Mouse (Mus musculus) c-Kit-positive CD71-negative TER-119-negative erythroid progenitor cells, embryonic 14.5 days (primary cell): ENCODE data around the gene Sema3d.

Source experiments
- DNase-seq: peaks from one replicate; pipeline ENCODE4 v3.0.0-alpha.2; 2013; ENCODE audit warnings: low read depth

Gene Sema3d

DNA sequence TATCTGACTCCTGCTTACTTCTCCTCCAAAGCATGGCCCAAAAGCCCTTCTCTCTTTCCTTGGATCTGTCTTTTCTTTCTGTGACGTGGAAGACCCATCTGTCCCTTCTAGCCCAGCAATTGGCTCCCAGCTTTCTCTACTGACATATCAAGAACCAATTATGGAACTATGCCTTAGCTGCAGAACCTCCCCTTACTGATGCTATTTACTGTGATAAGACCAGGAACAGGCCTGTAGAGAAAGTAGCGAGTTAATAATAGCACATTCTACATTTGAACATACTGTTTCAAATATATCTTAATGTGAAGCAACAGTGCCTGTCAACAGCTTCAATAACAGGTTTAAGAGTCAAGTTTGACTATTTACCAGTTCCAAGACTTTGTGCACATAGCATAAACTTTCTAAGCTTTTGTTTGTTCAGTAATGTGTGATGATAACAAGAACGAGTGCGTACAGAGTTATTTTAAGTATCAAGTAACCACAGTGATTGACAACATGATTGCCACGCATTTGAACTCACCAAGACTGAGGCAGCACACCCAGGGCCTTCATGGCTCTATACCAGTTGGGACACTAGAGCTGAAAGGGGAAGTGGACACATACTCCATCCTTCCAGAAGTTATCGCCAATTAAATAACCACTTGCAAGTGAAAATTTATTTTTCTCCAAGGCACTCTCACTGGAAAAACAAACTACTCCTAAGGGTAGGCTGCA, 116.8 kb downstream of the Sema3d start:
- no peak for DNase-seq

DNA sequence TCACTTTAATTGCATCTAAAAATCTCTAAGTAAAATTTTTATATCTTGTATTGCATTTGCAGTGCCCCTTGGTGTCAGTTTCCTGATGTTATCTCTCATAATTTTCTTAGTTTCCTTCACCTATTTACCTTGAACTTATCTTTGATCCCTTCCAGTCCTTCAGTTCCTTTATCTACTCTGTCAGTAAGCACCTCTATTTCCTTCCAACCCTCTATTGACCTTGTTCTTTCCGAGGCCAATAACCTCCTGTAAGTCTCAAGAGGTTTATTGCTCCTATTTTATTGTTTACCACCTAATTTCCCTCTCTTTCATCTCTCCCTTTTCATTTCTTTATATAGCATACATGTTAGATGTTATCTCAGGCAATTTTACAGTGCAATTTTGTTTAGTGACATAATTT, 129.3 kb downstream of the Sema3d start:
- no peak for DNase-seq

DNA sequence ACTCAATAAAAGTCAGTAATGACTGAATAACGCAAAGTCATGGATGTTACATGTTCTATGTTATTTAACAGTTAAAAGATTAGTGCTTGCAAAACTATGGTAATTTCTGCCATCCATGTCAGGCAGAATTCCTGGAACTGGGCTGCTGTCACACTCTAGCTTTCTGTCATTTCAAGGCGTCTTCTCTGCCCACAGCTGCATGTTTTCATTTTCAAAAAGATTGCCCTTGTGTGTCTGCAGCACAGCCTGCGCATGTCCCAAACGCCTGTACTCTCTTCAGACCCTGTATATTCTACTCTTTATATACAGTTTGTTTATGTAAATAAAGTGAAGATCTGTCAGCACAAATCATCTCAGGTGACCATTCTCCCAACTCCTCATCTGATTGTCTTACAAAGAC, 132.1 kb downstream of the Sema3d start:
- no peak for DNase-seq

DNA sequence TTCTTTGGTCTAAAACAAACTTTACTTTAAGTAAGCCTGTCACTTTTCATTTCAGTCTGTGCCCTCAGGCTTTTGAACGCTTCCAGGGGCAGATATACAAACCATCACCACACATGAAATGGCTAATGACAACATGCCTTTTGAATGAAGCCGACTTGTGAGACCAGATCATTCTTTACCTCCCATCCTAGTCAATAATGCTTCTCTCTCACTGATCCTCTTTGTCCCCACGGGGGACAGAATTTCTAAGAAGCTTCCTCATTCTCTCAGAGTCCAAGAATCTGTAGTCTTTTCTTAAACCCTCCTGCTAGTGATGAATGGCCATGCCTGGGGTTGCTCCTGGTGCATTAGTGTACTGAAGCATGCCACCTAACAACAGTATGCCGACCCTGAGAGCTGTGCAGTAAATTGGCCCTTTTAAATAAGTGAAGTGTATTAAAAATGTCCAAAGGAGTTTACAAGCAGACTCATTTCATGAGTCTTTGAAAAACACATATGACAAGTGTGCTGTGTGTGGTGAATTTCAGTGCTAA, 142.1 kb downstream of the Sema3d start:
- no peak for DNase-seq

DNA sequence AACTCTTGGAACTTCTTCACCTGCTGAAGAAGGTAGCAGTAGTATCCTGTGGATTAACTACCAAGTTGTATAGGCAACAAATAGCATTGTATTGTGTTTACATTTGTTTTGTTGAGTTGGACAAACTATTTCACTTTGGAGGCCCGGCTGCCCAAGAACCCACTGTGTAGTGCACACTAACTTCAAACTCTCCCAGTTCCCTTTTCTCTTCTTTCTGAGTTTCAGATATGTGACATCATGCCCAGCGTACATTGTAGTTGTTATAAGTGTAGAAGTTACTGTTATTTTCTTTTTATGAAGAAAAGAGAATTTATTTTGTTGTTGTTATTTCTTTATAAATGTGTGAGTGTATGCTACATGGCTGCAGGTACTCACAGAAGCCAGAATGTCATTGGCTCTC, 145.4 kb downstream of the Sema3d start:
- DNase-seq: no peak

DNA sequence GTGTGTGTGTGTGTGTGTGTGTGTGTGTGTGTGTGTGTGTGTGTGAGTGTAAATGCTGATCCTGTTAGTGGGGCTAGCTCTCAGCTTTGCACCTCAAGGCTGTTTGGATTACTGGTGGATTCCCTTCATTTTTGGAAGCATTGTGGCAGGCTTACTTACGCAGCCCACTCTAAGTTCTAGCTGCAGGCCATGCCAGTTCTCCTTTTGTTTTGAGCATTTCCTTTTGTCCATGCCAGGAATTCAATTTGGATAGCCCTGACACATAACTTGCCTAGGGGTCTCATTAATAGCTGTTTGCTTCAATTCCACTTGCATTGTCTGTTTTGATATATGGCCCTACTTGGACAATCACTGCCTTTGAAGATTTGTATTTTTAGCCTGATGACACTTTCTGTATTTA, 146.6 kb downstream of the Sema3d start:
- DNase-seq: no peak

DNA sequence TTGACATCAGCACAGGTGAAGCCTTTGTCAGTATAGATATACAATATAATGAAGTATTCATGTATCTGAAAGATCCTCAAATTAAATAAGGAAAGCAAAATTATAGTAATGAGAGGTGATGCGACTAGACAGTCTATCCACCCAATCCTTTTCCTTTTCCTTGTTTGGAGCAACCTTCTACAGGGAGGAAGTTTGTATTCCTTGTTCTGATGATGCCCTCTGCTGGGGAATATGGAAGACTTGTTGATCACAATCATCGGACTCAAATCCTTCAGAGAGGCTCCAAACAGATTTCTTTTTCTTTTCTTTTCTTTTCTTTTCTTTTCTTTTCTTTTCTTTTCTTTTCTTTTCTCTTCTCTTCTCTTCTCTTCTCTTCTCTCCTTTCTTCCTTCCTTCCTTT, 158.1 kb downstream of the Sema3d start:
- DNase-seq: no peak

DNA sequence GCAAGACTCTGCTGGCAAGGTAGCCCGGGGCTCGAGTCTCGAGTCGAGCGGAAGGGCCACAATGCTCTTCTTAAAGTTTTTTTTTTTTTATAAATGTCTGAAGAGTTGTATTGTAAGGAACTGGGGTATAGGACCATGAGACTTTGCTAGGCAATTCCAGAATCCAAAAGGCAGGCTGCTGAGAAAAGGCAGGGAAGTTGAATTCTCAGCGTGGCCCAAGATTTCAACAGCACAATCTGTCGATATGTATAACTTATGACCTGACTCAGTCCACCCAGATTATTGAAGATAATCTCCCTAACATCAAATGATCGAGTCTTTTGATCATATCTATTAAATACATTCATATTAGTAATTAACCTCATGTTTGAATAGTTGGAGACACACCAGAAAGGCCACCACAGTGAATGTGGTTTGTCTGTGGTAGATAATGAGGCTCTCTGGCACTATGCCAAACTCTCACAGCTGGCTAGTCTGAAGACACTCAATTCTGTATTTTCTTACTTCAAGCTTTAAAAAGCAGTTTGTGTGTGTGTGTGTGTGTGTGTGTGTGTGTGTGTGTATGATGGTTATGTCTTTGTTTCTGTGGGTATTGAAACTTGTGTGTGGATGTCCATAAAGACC, 166.0 kb downstream of the Sema3d start:
- DNase-seq: no peak

DNA sequence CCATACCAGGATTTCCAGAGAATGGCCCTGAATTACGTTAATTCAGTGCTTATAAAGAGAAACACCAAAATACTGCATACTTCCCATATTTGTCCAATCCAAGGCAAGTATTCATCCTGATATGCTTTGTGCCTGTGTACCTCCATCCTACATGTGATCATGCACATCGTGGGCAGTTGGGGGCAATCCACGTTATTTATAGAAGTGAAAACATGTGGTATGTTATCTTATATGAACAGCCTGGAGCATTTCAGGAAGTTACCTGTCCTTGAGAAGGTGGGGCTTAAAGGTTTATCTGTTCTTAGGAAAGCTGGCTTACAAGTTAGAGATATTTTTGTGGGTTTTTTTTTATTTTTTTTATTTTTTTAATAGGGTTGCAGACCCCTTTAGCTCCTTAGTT, 172.2 kb downstream of the Sema3d start:
- DNase-seq: no peak

DNA sequence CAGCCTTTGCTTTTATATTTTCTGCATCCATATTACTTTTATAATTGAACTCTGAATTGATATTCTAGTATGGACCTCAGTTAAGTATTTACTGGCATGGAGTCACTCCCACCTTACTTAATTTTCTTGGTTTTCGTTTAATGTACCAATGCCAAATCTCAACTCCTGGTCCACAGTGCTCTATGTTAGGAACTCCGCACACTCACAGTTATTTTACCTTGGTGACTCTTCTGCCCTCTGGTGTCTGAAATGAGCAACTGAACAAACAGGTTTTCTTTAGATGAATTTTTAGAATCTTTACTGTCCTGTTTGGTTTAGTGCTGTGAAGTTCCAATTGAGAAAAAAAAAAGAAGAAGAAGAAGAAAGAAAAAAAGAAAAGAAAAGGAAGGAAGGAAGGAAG, 174.7 kb downstream of the Sema3d start:
- no peak for DNase-seq

DNA sequence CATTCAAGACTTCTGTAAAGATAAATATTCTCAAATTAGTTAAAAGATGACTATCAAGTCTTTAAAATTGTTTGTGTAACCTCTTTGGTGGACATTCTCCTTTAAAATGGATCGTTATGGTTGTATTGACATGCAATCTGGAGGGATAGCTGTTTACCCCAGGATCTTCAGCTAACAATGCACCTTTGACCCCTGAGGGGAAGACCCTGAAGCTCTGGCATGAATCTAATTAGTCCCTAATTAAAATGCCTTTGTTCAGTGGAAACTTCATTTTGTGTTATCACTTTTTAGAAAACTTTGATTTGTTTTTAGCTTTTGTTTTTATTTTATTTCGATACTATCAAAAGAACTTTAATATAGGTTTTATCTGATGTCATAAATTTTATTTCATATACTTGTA, 178.6 kb downstream of the Sema3d start:
- DNase-seq: no peak

DNA sequence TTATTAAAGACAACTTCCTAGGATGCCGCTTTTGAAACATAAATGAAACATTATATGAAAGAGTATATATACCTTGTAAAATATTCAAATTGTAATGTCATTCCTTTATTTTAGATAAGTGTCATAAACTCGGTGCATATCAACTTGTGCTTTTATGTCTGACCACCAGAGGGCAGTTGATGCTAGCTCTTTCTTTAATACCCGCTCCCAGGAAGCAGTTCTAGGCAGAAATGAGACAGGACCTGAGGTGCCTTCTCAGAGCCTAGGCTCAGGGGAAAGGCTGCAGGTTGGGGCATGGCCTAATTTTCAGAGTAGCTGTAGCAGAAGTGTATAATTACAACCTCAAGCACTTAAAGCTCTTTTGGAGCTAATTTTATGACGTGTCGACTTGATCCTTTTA, 179.0 kb downstream of the Sema3d start:
- DNase-seq: peak; percentile 36

DNA sequence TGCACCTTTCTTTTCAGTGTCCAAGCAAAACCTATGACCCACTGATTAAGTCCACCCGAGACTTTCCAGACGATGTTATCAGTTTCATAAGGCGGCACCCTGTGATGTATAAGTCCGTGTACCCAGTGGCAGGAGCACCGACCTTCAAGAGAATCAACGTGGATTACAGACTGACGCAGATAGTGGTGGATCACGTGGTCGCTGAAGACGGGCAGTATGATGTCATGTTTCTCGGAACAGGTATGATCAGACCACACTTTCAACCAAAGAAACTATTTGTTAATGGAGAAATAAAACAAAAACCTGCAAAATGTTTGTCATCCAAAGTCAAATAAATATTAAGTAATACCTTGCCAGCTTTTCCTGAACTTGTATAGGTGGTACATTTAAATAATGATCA, 179.9 kb downstream of the Sema3d start:
- no peak for DNase-seq

DNA sequence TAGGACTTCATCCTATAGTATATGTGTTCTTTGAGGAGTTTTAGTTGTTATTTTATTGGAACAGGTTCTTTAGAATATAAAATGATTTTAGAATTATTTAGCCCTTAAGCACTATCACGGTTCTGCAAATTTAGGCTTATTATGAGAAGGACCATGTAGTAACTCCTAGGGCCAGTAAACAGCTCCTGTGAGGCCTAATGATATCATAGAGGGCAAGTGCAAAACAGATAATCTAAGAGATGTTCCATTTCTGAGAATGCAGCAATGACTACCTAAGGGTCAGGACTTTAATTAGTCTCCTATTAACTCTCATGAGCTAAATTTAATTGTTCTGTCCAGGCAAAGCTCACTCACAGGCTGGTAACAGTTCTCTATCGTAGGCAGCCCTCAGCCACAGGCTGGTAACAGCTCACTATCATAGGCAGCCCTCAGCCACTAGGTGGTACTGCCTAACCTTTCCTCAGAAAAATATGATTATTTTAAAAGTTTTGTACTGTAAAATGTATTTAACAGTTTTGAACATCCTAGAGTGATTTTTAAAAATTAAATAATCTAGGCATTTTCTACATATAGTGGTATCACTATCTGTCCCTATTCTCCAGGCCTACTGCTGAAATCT, 181.5 kb downstream of the Sema3d start:
- no peak for DNase-seq

DNA sequence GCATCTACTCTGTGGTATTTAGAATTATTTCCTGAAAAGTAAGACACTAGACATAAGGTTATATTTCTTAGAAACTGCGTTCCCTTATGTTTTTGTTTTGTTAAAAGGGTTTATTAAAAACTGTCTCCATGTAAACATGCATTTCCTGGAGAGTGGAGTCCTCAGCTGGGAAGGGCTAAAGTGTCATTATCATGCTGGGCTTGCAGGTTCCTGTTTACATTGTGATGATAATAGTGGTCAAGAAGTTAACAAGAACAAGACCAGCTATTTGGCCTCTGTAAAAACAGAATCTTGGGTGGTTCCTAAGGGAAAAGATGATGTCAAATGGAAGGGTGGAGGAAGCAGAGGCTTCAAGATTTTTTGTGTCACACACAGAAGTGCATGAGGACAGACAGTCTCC, 183.4 kb downstream of the Sema3d start:
- no peak for DNase-seq

DNA sequence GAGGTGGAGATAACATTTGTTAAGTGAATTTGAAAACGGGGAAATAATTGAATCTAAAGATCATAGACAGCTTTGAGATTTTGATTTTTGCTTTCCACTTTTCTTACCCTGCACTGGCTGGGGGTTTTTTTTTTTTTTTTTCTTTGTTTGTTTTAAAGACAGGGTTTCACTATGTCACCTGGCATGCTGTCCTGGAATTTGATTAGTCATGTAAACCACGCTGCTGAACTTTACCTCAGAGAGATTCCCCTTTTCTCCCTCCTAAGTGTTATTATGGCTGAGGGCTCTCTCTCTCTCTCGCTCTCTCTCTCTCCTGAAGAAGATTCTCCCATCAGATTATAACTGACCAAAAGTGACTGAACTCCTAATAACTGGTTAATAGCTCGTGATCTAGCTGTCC, 191.4 kb downstream of the Sema3d start:
- DNase-seq: no peak

DNA sequence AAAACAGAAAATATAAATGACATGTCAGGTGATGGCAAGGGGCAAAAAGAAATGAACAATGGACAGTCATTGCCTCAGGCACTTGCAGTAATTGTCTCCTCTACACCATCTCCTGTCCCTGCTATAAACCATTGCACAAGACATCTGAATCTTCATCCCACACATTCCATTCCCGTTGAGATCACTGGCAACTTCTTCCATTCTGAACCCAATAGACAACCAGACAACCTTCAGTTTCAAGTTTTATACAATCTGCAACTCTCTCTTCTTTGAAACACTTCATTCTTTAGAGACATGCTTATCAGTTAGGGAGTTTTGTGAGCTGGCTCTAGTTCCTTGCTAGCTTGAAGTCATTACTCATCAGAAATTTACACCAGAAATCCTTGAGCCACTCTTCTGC, 192.1 kb downstream of the Sema3d start:
- no peak for DNase-seq

DNA sequence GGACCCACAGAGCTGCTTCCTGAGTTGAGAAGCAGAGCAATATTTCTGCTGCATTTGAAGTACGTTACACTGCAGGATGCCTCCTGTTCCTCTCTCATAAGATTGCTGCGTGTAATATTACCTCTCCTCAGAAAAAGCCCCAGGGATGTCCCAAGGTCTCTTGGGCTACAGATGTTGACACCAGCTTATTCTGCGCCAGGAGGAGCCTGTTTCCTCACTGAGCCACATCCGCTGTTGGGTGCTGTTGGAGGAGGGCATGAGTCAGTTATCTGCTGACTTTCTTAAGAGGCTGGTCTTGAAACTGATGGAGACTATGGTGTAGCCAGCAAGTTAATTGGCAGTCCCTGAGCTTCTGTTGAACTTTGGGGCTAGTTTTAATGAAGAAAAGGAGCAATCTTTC, 196.6 kb downstream of the Sema3d start:
- DNase-seq: no peak

DNA sequence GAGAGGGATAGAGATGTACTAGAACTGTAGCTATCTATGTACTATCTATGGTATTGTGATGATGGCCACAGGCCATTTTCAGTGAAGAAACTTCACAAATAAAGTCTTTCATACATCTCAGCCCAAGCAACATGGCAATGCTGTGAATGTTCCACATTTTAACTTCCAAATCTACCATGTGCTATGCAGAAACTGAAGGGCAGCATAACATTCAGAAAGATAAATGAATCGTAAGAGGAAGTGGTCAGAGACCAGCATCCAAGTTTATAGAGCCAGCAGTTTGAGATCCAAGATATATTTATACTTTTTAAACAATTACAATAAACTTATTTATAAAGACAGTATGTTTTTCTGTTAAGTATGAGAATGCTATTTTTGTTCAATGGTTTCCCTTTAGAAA, 199.4 kb downstream of the Sema3d start:
- no peak for DNase-seq

DNA sequence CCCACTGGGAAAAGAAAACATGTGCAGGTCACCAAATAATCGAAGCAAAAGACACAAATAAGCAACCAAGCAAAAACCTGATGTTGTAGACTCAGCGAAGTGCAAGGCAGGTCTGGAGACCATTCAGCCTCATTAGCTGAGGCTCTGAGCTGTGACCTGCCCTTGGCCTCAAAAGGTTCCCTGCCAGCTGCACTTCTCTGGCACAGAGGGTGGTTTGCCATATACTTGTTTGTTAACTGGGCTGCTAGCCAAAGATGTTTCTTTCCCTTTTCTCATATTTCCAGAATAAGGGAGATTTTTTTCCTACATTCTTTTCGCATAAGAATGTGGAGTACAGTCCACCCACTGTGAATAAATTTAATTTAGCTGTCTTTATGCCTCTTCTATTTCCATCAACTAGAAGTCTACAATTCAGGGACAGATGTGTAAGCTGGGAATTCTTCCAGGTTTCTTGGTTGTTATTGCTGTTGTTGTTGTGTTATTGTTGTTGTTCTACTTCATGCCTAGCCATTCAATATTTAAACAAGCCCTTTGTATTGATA, 200.2 kb downstream of the Sema3d start:
- no peak for DNase-seq

DNA sequence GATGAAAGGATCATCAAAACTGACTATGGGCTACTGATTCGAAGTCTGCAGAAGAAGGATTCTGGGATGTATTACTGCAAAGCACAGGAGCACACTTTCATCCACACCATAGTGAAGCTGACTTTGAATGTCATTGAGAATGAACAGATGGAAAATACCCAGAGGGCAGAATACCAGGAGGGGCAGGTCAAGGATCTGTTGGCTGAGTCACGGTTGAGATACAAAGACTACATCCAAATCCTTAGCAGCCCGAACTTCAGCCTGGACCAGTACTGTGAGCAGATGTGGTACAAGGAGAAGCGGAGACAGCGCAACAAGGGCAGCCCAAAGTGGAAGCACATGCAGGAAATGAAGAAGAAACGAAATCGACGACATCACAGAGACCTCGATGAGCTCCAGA, 201.7 kb downstream of the Sema3d start:
- no peak for DNase-seq

DNA sequence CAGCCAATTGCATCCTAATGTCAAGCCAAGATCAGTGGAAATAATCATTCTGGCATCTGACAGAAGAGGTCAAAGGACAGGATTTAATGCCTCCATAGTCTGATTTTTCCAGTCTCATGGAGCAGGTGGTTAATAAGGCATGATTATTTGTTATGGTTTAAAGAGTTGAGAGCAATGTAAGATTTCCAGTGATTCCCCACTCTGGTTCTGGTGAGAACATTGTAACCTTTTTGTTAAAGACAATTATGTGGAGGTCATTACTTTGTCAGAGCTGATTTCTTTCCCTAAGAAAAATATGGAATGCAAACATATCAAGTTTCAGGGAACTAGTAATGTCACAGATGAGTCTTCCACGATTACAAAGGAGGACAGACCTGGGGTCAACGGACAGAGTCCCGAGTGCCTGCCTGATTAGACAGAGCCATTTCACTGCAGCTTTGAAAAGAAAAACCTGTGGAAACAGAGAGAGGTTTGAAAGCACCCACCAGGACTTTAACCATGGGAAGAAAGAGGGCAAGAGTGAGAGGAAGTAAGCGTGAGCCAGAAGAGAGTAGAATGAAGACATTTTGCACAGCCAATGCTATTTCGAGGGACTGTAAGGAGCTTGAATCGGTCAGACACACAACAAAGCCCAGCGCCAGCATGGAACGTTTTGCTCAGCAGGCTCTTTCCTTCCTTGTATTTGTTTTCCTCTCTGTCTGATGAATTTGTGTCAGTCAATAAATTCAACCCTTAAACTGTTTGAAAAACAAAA, 251.2 kb downstream of the Sema3d start:
- DNase-seq: no peak
